Mouse (Mus musculus): Measurements from ENCODE around the gene Gm17332.
"Not testable (repeated sequence)": the region's sequence is repeated elsewhere in the genome, so short reads cannot be mapped to it uniquely, and the experiment has no call there.

The Gm17332 gene

GRCm38 (mm10) chr11:31182362-31182761, at the start of gene Gm17332:
Gene Gm17332, minus strand, starts transcription at chr11:31182462.
- no peak for DNase-seq (ENCODE audit: extremely low spot score, low read depth, low spot score)

GRCm38 (mm10) chr11:31229966-31230365, 47.7 kb upstream of the Gm17332 start:
- no peak for DNase-seq (ENCODE audit: extremely low spot score, low read depth, low spot score)

- no peak for DNase-seq (ENCODE audit: extremely low spot score, low read depth, low spot score)
Observed at GRCm38 (mm10) chr11:31225359-31225758, 43.1 kb upstream of the Gm17332 start.

GRCm38 (mm10) chr11:31218009-31218408, 35.7 kb upstream of the Gm17332 start:
- DNase-seq (ENCODE audit: extremely low spot score, low read depth, low spot score), result no peak

- DNase-seq (ENCODE audit: extremely low spot score, low read depth, low spot score), result no peak
Observed at GRCm38 (mm10) chr11:31195621-31196363, 13.5 kb upstream of the Gm17332 start.

- DNase-seq (ENCODE audit: extremely low spot score, low read depth, low spot score), result no peak
Observed at GRCm38 (mm10) chr11:31194761-31195160, 12.5 kb upstream of the Gm17332 start.

GRCm38 (mm10) chr11:31170052-31170646, 12.1 kb downstream of the Gm17332 start:
- no peak for DNase-seq (ENCODE audit: extremely low spot score, low read depth, low spot score)

GRCm38 (mm10) chr11:31169161-31170051, 12.9 kb downstream of the Gm17332 start:
- no peak for DNase-seq (ENCODE audit: extremely low spot score, low read depth, low spot score)

- no peak for DNase-seq (ENCODE audit: extremely low spot score, low read depth, low spot score)
Observed at GRCm38 (mm10) chr11:31168831-31169160, 13.5 kb downstream of the Gm17332 start.

GRCm38 (mm10) chr11:31157021-31157420, 25.2 kb downstream of the Gm17332 start:
- no peak for DNase-seq (ENCODE audit: extremely low spot score, low read depth, low spot score)

GRCm38 (mm10) chr11:31138394-31138793, 43.9 kb downstream of the Gm17332 start:
- not testable (repeated sequence) for DNase-seq (ENCODE audit: extremely low spot score, low read depth, low spot score)

GRCm38 (mm10) chr11:31134824-31135223, 47.4 kb downstream of the Gm17332 start:
- DNase-seq (ENCODE audit: extremely low spot score, low read depth, low spot score), result not testable (repeated sequence)

GRCm38 (mm10) chr11:31133726-31134125, 48.5 kb downstream of the Gm17332 start:
- not testable (repeated sequence) for DNase-seq (ENCODE audit: extremely low spot score, low read depth, low spot score)

Data from hindlimb bud, embryonic 11.5 days (tissue).